Mouse (Mus musculus) cerebellum, postnatal 36 days (tissue): ENCODE data around the gene Dmbt1.
"Not testable (repeated sequence)": the region's sequence is repeated elsewhere in the genome, so short reads cannot be mapped to it uniquely, and the experiment has no call there.

Experiments used
- DNase-seq, 2 experiments: peaks; one replicate each; pipeline ENCODE4 v3.0.0; 2021 to 2022; ENCODE audit warnings: mixed read lengths in 2 of 2

The Dmbt1 gene

DNA sequence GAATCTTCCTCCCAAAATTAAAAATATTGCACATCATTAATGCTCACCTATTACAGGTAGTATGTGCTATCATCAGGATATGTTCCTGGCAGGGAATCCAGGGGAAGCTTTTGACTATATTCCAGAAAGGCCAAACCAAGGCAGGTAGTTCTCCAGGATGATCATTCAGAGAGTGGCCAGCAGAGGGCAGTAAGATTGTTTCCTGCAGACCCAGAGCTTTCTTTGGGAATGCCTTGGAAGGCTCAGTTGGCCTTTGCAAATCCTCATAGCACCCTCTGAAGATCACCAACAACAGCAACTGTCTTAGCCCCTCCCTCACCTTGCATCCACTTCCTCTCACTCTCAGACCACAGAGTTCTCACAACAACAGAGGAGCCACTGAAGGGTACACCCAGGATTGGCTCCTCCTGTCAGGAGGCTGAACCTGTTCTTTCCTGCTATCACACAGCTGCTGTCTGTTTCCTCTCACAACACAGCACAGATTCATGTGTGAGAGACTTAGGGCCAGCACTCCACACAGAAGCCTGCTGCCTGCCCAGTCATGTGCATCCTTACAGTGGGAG lies 23.0 kb downstream of the Dmbt1 start:
- peak; percentile 8 to 9 for DNase-seq

DNA sequence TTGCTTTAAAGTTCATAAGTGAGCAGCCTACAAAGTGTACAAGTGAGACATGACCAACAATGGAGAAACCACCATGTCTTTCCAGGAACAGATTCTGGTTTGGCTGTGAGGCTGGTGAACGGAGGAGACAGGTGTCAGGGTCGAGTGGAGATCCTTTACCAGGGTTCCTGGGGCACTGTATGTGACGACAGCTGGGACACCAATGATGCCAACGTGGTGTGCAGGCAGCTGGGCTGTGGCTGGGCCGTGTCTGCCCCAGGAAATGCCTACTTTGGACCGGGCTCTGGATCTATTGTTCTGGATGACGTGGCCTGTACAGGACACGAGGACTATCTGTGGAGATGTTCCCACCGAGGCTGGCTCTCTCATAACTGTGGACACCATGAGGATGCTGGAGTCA lies 26.1 kb downstream of the Dmbt1 start:
- DNase-seq: not testable (repeated sequence)

DNA sequence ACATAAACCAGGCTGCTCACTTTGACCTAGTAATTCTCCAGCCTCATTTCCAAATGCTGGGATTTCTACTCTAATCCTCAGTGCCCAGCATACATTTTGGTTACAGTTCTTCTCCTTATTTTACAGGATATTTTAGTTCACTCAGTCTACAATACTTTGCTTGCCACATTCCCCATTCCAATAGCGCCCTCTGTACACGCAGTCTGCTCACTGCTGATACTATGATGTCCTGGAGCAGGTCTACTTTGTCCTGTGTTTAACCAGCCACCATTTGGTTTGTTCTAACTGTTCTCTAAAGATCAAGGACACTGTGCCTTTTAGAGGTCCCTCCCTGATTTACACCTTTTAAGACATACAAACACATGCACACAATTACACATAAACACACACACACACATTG lies 28.0 kb downstream of the Dmbt1 start:
- peak in 1 of 2 experiments; percentile 9 for DNase-seq

DNA sequence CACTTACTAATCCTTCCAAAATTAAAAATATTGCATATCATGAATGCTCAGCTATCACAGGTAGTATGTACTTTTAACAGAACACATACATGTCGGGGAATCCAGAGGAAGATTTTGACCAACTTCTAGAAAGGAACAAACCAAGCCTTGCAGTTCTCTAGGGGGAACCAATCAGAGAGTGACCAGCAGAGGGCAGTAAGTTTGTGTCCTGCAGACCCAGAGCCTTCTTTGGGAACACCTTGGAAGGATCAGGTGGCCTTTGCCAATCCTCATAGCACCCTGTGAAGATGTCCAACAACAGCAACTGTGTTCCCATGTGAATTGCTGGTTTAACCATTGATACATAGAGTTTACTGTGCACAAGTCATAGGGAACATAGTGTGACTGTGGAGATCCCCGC lies 30.7 kb downstream of the Dmbt1 start:
- peak in 1 of 2 experiments; percentile 8 for DNase-seq

DNA sequence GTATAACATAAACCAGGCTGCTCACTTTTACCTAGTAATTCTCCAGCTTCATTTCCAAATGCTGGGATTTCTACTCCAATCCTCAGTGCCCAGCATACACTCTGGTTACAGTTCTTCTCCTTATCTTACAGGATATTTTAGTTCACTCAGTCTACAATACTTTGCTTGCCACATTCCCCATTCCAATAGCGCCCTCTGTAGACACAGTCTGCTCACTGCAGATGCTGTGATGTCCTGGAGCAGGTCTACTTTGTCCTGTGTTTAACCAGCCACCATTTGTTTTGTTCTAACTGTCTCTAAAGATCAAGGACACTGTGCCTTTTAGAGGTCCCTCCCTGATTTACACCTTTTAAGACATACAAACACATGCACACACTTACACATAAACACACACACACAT lies 36.3 kb downstream of the Dmbt1 start:
- peak; percentile 17 to 20 for DNase-seq

DNA sequence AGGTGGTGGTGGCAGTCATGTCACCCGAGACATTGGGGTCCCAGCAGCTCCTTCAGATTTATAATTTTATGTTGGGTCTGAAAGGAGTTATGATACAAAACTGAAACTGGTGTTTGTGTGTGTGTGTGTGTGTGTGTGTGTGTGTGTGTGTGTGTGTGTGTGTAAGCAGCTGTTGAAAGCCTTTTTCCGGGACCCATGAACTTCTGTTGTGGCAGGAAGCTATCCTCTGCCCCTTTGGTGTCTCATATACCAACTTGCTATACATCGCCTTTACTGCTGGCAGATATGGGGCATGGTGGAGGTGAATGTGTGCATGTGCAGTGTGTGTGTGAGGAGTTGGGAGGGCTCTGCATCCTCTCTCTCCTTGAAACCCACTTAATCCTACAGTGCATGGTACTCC lies 41.6 kb downstream of the Dmbt1 start:
- not testable (repeated sequence) for DNase-seq

DNA sequence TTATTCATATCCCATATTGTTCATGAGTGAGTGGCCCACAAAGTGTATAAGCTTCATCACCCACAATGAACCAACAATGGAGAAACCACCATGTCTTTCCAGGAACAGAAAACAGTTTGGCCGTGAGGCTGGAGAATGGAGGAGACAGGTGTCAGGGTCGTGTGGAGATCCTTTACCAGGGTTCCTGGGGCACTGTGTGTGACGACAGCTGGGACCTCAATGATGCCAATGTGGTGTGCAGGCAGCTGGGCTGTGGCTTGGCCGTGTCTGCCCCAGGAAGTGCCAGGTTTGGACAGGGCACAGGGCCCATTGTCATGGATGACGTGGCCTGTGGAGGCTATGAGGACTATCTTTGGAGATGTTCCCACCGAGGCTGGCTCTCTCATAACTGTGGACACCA lies 42.2 kb downstream of the Dmbt1 start:
- not testable (repeated sequence) for DNase-seq

DNA sequence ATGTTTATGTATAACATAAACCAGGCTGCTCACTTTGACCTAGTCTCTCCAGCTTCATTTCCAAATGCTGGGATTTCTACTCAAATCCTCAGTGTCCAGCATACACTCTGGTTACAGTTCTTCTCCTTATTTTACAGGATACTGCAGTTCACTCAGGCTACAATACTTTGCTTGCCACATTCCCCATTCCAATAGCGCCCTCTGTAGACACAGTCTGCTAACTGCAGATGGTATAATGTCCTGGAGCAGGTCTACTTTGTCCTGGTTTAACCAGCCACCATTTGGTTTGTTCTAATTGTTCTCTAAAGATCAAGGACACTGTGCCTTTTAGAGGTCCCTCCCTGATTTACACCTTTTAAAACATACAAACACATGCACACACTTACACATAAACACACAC lies 44.1 kb downstream of the Dmbt1 start:
- peak; percentile 11 to 15 for DNase-seq

DNA sequence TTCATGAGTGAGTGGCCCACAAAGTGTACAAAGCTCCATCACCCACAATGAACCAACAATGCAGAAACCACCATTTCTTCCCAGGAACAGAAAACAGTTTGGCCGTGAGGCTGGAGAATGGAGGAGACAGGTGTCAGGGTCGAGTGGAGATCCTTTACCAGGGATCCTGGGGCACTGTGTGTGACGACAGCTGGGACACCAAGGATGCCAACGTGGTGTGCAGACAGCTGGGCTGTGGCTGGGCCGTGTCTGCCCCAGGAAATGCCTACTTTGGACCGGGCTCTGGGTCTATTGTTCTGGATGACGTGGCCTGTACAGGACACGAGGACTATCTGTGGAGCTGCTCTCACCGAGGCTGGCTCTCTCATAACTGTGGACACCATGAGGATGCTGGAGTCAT lies 50.5 kb downstream of the Dmbt1 start:
- not testable (repeated sequence) for DNase-seq

DNA sequence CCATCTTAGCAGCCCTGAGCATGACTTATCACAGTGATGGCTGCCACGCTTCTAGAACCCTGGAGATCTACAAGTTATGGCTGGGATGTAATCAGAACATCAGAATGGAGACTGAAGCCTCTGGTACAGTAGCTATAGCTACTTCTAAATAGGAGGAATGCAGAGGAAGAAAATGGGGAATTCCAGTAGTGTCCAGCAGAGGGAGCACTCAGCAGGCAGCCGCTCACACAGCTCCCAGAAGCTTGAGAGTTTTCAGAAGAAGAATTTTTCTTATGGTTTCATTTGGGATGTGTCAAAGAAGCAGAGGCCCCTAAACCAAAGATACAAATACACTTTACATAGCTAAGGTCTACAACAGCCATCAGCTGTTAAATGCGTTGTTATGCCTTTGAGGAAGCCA lies 80.6 kb downstream of the Dmbt1 start:
- DNase-seq: peak; percentile 59 to 76

DNA sequence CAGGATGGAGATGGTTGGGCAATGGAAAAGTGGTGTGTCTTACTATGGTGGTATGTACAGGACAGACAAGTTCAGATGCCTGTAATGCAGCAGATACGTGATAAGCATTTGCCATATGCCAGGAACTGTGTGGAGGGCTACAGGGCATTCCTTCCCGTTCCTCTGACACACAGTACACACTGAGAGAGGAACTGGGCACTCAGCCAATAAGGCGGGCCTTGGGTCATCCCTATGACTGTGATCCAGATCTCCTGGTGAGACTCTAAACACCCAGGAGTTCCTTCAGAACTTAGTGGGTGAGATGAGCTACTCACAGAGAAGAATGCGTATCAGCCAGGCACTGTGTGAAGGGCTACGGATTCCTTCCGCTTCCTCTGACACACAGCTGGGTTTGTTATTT lies 81.8 kb downstream of the Dmbt1 start:
- DNase-seq: peak; percentile 36 to 49

DNA sequence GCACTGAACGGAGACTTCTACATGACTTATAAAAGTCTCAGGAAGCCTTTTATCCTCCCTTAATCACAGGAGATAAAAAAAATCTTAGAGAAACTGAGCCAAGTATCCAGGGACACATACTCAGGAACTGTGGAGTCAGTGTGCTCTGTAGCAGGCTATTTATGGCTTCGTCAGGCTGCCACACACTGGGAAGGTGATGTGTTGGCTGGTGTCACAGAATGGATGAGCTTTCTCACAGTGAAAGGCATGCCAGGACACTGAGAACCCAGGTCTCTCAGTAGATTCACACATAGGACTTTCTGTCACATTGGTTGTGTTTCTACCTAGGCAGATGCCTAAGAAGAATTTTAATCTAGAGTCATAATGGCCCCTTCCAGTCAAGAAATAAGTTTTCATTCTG lies 82.6 kb downstream of the Dmbt1 start:
- DNase-seq: peak; percentile 41 to 54

DNA sequence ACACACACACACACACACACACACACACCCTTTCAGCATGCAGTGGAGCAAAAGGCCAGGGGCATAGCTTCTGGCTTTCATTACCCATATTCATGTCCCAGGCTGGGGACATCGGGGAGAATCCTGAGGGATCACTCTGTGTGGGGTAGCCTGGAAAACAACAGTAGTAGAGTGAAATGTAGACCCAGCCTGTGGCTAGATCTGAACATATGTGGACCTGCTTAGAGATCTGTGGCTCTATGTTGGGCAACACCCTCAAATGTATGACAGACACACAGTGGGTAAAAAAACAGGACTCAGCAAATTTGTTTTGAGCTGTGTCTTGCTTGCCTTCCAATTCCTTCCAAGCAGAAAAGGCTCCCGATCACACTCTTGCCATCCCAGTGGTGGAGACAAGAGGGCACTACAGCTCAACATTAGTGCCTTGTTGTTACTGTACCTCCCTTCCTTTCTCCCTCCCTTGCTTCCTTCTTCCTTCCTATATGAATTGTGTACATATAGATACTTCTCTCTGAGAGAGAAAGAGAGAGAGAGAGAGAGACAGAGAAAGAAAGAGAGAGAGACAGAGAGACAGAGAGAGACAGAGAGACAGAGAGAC lies 90.5 kb downstream of the Dmbt1 start:
- no peak for DNase-seq

DNA sequence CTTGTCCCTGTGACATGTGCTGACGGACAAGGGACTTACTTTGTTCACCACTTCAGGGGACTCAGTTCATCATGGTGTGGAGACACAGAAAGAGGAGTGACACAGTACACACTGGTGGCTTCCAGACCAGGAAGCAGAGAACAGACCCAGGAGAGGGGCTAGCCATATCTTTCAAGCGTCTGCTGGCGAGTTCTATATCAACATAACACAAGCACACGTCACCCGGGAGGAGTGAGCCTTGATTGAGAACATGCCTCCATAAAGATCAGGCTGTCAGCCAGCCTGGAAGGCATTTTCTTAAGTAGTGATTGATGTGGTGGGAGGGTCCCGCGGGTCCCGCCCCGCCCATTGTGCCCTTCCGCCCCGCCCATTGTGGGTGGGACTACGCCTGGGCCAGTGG lies 98.2 kb downstream of the Dmbt1 start:
- no peak for DNase-seq

DNA sequence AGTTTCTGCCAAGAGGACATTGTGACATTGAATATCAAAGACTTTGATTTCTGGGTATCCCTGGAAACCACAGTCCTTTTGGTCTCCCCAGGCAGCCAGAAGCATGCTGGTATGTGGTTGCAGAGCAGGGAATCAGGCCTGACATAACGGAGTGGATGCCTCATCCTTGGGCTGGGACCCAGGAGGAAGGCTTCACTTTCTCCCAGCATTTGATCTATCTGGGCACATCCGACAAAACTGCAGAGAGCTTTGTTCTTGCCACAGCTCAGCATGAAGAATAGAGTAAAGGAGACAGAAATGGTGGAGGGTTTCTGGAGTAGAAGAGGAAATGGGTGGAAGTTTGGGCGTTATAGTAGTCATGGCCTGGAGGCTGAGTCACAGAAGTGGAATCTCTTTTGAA lies 101.3 kb downstream of the Dmbt1 start:
- no peak for DNase-seq

DNA sequence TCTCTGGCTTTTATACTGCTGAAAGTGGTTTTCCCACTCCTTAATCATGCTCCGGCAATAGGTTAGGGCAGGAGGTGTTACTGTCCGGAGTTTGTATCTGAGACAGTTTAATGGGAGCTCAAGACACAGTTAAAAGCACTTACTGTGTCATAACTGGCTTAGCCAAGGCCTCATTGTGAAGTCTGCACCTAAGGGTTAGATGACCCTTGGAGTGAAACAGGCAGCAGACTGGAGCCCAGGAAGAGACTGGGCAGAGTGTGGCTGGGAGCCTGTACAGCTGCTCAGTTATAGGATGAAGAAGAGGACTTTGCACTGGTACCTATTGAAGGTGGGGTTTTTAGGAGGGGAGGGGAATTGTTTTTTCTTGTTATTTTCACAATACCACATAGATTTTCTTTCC lies 114.4 kb downstream of the Dmbt1 start, which contains the start of gene 4933402N03Rik:
Gene 4933402N03Rik, minus strand, starts transcription at position 101 of the 400 bp plus-strand sequence.
- no peak for DNase-seq

DNA sequence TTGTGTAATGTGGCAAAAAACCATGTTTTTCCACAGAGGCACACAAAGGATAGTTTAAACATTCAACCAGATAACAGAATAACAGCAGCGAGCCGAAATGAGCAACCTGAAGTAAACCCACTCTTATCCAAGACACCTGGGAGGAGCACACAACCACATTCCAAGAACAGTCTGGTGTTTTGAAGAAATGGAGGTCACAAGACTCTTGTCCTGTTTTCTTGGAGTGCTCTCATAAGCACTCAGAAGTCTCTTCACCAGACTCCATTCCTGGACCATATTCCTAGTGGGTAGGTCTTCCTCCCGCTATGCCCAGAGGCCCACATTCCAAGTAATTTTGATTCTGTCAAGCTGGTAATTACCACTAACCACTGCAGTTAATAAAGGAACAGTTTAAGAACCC lies 118.3 kb downstream of the Dmbt1 start:
- DNase-seq: no peak

DNA sequence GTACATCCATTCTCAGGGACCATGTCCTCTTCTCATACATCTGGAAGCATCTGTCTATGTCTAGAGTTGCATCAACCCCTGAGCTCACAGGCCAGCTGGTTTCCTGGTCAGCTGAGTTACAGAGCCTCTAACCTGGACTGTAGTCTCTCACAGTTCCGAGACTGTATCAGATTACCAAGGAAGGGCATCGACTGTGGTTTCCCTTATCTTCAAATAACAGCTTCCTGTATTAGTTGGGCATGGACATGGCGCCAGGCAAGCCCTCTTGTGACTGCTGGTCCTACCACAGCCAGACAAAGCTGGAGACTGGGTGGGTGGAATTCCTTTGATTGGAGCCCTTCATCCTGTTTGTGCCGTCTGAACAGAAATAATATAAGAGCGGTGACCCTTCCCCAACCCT lies 121.2 kb downstream of the Dmbt1 start:
- DNase-seq: no peak

DNA sequence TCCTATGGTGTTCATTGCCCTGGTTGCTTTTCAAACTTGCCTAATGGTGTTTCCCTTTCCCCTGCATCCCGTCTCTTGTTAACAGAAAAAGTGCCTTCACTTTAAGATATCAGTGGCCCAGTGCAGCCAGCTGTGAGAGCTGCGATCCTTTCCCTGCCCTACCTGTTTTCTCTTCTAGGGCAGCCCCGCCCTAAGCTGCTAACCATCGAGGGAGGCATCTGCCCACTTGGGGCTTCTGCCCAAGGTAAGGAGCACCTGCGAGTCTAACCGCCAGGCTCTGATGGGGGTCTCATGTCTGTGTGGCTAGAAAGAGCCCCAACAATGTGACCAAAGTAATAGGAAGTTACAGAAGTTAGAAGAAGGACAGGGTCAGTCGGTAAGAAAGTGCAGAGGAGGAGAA lies 130.4 kb downstream of the Dmbt1 start:
- no peak for DNase-seq

DNA sequence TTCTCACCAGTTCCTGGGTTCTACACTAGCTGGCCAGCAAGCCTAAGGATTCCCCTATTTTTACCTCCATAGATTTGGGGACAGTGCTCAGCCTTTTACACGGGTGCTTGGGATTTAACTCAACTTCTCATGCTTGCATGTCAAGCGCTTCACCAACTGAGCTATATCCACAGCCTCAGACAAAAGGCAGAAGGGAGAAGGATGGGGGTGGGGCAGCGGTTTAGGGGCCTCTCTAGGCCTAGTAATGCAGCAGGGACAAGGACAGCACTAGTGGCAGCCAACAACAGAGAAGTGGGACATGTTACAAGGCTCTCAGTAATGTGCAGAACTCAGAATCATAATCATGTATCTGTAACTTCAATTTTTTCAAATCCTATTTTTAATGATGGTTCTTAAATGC lies 135.9 kb downstream of the Dmbt1 start:
- no peak for DNase-seq

DNA sequence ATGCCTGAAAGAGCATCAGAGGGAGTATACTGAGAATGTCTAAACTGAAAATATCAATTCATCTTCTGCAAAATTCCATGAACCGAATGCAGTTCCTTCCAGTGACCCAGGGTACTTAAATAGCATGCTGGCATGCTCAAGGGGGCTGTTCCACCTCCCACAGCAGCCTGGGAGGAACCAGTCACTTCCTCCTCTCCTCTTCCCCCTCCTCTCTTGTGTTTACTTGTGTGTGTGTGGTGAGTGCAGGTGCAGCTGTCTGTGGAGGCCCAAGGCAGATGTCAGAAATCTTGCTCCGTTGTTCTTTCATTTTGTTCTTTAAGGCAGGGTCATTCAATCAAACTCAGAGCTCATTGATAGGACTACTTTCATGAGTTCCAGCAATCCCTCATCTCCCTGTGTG lies 137.2 kb downstream of the Dmbt1 start:
- DNase-seq: no peak
